Mouse (Mus musculus) liver, embryonic 12.5 days (tissue): Measurements from ENCODE around the gene Nhsl1. TPM values are rescaled to one million over a fixed set of nuclear protein-coding genes. Genes with fewer than 3 reads are reported as not detected.

Experiments
- ATAC-seq: fragments of 200-750 bp; cut with Nextera tagmentation; 2 replicates; pipeline ENCODE4 v1.8.0; 2017; ENCODE audit warnings: moderate number of reproducible peaks, mild to moderate bottlenecking, moderate library complexity
- H3K27ac ChIP-seq: fragments of 300-500 bp; sonication (generic); 2 replicates; pipeline ENCODE4 v1.5.1; 2016; ENCODE audit warnings: mild to moderate bottlenecking
- H3K27me3 ChIP-seq: fragments of 300-500 bp; sonication (generic); replicated peaks from 2 replicates; pipeline ENCODE4 v1.6.1; 2016; ENCODE audit warnings: mild to moderate bottlenecking, moderate library complexity
- H3K36me3 ChIP-seq: fragments of 300-500 bp; sonication (generic); 2 replicates; pipeline ENCODE4 v1.6.1; 2016; ENCODE audit warnings: mild to moderate bottlenecking, moderate library complexity
- H3K4me1 ChIP-seq: fragments of 300-500 bp; sonication (generic); 2 replicates; pipeline ENCODE4 v1.6.1; 2016
- H3K4me2 ChIP-seq: fragments of 300-500 bp; sonication (generic); 2 replicates; pipeline ENCODE4 v1.6.1; 2016; ENCODE audit warnings: mild to moderate bottlenecking, moderate library complexity
- H3K4me3 ChIP-seq: fragments of 300-500 bp; sonication (generic); 2 replicates; pipeline ENCODE4 v1.5.1; 2016; ENCODE audit warnings: mild to moderate bottlenecking, moderate library complexity
- H3K9ac ChIP-seq: fragments of 300-500 bp; sonication (generic); 2 replicates; pipeline ENCODE4 v1.6.1; 2016; ENCODE audit warnings: mild to moderate bottlenecking, moderate library complexity
- H3K9me3 ChIP-seq: fragments of 300-500 bp; sonication (generic); replicated peaks from 2 replicates; pipeline ENCODE4 v1.6.1; 2016; ENCODE audit warnings: mild to moderate bottlenecking, moderate library complexity
- whole genome bisulfite sequencing: fragments of 180-500 bp; shearing (Covaris S2); methylation state at CpG from one replicate; pipeline ENCODE4 v1.1.7; 2016; ENCODE audit not compliant: insufficient replicate concordance; 5-methylcytosine and 5-hydroxymethylcytosine counted together
- polyA plus RNA-seq: library from polyadenylated mRNA; unstranded; fragments of >200 nt; fragmentation: Nextera tagmentation; extraction: Ambion mirVana; gene quantifications from 2 replicates; pipeline ENCODE4 v1.2.1, GENCODE M21; 2016

The Nhsl1 gene
- polyA plus RNA-seq, 1 experiment from 2014 or later, result 0.97 TPM

DNA sequence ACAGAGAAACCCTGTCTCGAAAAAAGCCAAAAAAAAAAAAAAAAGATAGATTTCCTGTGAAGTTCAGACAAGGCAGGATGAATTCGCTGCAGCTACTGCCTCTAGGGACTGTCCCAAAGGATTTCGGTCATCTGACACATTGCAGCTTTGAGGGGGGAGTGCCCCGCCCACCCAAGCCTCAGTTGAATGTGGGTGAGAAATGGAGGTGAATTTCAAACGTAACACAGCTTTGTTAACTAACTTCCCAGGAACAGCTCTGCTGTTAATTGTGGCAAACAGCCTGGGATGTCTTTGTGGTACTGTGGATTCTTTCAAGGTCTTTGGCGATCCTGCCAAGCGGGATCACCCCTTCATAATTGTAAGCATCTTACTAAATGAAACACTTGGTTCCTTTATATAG is 67.4 kb downstream of the Nhsl1 start:
- no peak overlapping the region for H3K4me2 ChIP-seq
- no peaks in the 10 kb centered on the region for H3K36me3 ChIP-seq
- no peaks in the 10 kb centered on the region for H3K27me3 ChIP-seq
- no peaks in the 10 kb centered on the region for H3K4me1 ChIP-seq
- H3K4me3 ChIP-seq, result no peak overlapping the region
- no peaks in the 10 kb centered on the region for H3K9me3 ChIP-seq
- 54% methylated on average over 7 of the region's 7 CpGs for WGBS
- no peak overlapping the region for H3K9ac ChIP-seq
- no peak for ATAC-seq
- H3K27ac ChIP-seq, result no peak overlapping the region

DNA sequence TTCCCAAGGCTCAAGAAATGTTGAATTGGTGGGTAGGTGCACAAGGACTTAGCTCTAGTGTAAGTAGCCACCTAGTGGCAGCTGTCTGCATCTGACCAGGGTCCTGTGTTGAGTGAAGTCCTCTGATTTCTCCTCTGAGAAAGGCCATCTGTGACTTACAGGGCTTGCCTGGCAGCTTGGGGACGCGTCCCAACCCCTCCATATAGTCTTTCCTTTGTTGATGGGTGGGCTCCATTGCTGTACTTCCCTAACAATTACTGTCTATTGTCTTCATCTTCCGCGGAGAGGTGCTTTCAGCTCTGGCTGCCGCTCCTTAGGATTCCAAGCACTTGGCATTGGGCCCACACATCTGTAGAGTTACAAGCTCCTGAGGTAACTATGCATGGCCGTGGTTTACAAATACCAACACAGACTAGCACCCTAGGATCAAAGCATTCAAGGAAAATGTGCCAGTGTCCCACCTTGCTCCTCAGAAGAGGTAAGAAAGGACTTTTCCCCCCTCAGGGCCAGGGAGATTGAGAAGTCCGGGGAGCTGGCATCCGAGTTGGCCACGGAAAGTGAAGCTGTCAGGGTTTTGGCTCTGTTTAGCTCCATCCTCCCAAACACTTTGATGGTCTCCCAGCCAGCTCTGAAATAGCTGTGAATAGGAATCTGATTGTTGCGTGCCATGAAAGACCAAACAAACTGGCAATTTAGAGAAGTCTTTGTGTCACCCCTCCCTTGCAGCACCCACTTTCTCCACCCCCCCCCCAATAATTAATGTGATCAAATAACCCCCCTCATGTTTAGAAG is 70.2 kb downstream of the Nhsl1 start:
- Histone ChIP-seq H3K36me3 (no peaks in the 10 kb centered on the region), H3K9ac (no peak overlapping the region), H3K27me3 (no peaks in the 10 kb centered on the region), H3K4me2 (no peak overlapping the region), H3K4me3 (no peak overlapping the region), H3K27ac (no peak overlapping the region), H3K4me1 (no peaks in the 10 kb centered on the region), H3K9me3 (no peaks in the 10 kb centered on the region)
- ATAC-seq, result no peak
- WGBS, result 42% methylated on average over 10 of the region's 10 CpGs

DNA sequence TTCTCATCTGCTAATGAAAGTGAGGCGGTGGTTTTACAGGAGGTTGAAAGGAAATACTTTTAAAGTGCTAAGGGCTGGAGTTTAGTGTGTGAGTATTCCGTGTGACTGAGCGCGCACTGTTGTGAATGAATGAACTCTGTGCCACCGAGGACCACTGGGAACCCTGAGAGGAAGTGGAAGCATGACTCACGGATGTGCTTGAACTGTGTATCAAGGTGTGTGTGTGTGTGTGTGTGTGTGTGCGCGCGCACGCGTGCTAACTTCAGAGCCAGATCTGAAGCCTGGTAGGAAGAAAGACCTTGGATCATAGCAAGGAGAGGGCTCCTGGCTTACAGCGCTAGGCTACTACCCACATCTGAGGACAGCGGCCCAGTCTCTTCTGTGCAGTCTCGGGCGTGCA is 71.2 kb downstream of the Nhsl1 start:
- H3K9ac ChIP-seq, result no peak overlapping the region
- no peak overlapping the region for H3K4me2 ChIP-seq
- H3K36me3 ChIP-seq, result no peaks in the 10 kb centered on the region
- H3K27me3 ChIP-seq, result no peaks in the 10 kb centered on the region
- 77% methylated on average over 15 of the region's 15 CpGs for WGBS
- no peaks in the 10 kb centered on the region for H3K9me3 ChIP-seq
- no peak for ATAC-seq
- H3K4me3 ChIP-seq, result no peak overlapping the region
- H3K4me1 ChIP-seq, result no peaks in the 10 kb centered on the region
- no peak overlapping the region for H3K27ac ChIP-seq

DNA sequence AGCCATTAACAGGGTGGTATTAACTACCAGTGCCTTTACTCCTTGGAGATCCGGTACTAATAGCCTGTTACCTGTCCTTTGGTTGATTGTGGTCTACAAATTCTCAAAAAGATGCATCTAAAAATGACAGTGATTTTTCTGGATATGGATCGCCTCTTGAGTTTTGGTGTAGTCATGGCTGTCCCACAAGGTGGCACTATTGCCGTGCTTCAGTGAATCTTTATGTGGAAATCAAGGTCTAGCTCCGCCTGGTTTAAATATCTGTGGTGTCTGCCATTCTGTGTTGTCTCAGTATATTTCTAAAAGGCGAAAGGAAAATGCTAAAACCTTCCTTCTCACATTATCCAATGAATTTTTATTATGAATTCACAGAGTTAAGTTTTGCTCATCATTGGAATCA is 72.8 kb downstream of the Nhsl1 start:
- Histone ChIP-seq H3K4me3 (no peak overlapping the region), H3K9me3 (no peaks in the 10 kb centered on the region), H3K4me1 (no peaks in the 10 kb centered on the region), H3K4me2 (no peak overlapping the region), H3K9ac (no peak overlapping the region), H3K27ac (no peak overlapping the region), H3K27me3 (no peaks in the 10 kb centered on the region), H3K36me3 (no peaks in the 10 kb centered on the region)
- ATAC-seq, result no peak
- WGBS, result 35% methylated on average over 5 of the region's 5 CpGs

DNA sequence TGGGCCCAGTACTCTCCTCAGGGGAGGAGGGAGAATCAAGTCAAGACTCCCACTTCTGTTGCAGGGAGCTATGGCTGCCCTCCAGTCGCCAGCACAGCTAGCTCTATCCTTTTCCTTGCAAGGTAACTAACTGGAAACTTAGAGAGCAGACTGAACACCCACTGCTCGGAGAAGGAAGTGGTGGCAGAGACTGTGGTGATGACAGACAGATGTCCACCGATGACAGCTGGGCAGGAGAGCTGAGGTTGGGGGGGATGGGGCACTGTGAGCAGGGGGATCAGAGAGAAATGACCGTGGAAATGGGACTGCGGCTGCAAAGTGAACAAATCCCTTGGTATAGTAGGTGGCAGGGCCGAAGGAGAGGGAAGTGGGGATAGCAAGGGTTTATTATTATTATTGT is 73.5 kb downstream of the Nhsl1 start:
- Histone ChIP-seq H3K4me3 (no peak overlapping the region), H3K27ac (no peak overlapping the region), H3K4me2 (no peak overlapping the region), H3K4me1 (no peaks in the 10 kb centered on the region), H3K9ac (no peak overlapping the region), H3K36me3 (no peaks in the 10 kb centered on the region), H3K27me3 (no peaks in the 10 kb centered on the region), H3K9me3 (no peaks in the 10 kb centered on the region)
- WGBS, result 42% methylated on average over 6 of the region's 6 CpGs
- ATAC-seq, result no peak

DNA sequence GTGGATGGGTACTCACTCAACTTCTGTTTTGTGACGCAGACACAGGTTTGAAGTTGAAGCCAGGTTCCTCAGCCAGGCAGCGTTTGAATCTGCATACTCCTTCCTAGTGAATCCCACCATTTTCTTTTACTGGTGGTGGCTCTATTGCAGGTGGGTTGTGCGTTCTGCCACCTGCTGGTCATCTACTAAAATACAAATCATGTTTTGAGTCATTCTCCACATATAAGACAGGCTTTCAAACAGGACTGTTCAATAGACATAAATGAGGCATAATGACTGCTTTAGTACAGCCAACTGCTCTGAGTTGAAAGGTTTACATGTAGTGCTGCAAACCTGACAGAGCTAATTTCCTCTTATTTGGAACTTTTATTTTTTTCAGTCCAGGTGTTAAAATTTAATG is 75.0 kb downstream of the Nhsl1 start:
- Histone ChIP-seq H3K36me3 (no peaks in the 10 kb centered on the region), H3K4me1 (no peaks in the 10 kb centered on the region), H3K27me3 (no peaks in the 10 kb centered on the region), H3K27ac (no peak overlapping the region), H3K4me2 (no peak overlapping the region), H3K9me3 (no peaks in the 10 kb centered on the region), H3K9ac (no peak overlapping the region), H3K4me3 (no peak overlapping the region)
- ATAC-seq, result no peak
- WGBS, result 31% methylated on average over 3 of the region's 3 CpGs

DNA sequence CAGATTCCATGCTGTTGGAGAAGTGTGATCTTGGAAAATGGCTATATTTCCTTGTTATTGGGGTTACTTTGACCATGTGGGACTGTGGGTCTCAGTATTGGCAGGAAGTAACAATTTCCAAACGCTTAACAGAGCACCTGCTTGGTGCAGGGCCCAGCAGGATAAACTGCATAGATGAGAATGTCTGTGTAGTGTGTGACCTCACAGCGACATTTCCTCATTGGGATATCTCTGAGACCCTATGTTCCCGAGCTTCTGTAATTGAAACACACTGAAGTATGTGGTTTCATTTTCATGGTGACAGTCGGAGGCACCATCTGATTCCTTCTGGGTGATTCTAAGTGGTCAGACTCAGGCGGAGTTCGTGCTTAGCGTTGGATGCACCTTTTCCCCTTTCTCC is 75.5 kb downstream of the Nhsl1 start:
- H3K9ac ChIP-seq, result no peak overlapping the region

DNA sequence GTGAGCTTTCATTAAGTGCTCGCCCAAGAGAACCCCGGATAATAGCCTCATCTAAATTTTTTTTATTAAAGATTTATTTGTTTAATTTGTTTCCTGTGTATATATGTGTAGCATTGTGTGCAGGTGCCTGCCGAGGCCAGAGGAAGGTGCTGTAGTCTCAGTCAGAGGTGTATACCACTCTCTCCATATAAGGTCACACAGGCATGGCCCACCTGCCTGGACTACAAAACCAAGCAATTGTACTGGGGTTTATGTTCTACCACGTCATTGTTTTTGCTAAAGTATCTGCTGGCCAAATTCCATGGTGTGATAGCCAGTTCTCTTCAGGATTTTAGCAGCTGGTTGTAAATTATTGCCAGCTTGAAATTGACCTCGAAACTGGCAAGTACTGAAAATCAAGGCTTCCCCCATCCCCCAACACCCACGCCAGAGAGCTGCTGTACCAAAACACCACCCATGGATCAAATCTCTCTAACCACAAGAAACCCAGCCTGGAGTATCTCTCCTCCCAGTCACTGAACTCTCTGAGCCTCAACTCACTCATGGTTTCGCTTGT is 81.4 kb downstream of the Nhsl1 start:
- Histone ChIP-seq H3K4me3 (no peak overlapping the region), H3K4me2 (no peak overlapping the region), H3K36me3 (no peaks in the 10 kb centered on the region), H3K4me1 (peaks cover 4% of the 10 kb centered on the region; the same call in 1 of the 2 replicates), H3K9me3 (no peaks in the 10 kb centered on the region), H3K9ac (no peak overlapping the region), H3K27ac (no peak overlapping the region), H3K27me3 (no peaks in the 10 kb centered on the region)
- 59% methylated on average over 7 of the region's 7 CpGs for WGBS
- no peak for ATAC-seq

More for the DNA sequence above, 75.5 kb downstream of the Nhsl1 start:
- Histone ChIP-seq H3K27me3 (no peaks in the 10 kb centered on the region), H3K27ac (no peak overlapping the region), H3K4me1 (no peaks in the 10 kb centered on the region), H3K4me3 (no peak overlapping the region), H3K36me3 (no peaks in the 10 kb centered on the region), H3K9me3 (no peaks in the 10 kb centered on the region), H3K4me2 (no peak overlapping the region)
- WGBS, result 72% methylated on average over 7 of the region's 7 CpGs
- ATAC-seq, result no peak

DNA sequence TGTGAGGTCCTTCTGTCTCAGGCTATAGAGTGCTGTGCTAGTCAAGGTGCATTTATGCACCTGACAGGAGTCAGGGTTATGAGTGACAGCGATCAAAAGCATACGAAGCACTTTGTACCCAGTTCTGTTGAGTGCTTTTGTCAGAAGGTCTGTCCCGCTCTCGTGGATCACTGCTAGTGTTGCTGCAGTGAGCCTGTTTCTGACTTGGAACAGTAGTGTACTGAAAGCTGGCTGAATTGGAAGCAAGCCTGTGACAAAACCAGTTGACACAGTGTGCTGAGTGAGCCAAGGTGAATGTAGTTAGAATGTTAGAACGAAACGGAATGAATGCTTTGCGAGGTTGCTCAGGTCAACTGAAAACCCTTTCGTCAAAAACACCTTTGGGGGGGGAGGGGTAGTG is 82.2 kb downstream of the Nhsl1 start:
- no peak overlapping the region for H3K4me3 ChIP-seq
- H3K27ac ChIP-seq, result no peak overlapping the region
- no peaks in the 10 kb centered on the region for H3K9me3 ChIP-seq
- H3K4me2 ChIP-seq, result no peak overlapping the region
- 70% methylated on average over 8 of the region's 8 CpGs for WGBS
- H3K4me1 ChIP-seq, result peaks cover 4% of the 10 kb centered on the region; the same call in 1 of the 2 replicates
- ATAC-seq, result no peak
- H3K9ac ChIP-seq, result no peak overlapping the region
- H3K36me3 ChIP-seq, result no peaks in the 10 kb centered on the region
- H3K27me3 ChIP-seq, result no peaks in the 10 kb centered on the region

DNA sequence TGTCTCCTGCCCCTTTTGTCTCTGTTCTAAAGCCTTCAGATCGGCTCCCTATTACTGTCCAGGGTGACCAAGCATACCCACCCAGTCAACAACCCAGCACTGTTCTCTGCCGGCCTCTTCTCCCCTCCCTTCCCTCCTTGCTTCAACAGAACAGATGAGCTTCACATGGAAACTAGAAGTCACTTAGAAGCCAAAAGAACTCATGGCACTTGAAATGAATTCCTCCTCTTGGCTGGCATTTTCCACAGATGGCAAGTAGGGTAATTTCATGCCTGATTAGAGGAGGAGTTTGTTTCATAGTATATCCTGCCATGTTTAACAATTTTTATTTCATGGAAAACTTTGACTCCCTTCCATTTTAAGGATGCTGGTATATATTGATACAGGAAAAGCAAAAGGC is 85.2 kb downstream of the Nhsl1 start:
- Histone ChIP-seq H3K9me3 (no peaks in the 10 kb centered on the region), H3K9ac (no peak overlapping the region), H3K4me1 (peaks cover 20% of the 10 kb centered on the region), H3K4me2 (no peak overlapping the region), H3K36me3 (no peaks in the 10 kb centered on the region), H3K27ac (no peak overlapping the region), H3K27me3 (no peaks in the 10 kb centered on the region), H3K4me3 (no peak overlapping the region)
- ATAC-seq, result no peak
- 46% methylated on average over 2 of the region's 2 CpGs for WGBS

DNA sequence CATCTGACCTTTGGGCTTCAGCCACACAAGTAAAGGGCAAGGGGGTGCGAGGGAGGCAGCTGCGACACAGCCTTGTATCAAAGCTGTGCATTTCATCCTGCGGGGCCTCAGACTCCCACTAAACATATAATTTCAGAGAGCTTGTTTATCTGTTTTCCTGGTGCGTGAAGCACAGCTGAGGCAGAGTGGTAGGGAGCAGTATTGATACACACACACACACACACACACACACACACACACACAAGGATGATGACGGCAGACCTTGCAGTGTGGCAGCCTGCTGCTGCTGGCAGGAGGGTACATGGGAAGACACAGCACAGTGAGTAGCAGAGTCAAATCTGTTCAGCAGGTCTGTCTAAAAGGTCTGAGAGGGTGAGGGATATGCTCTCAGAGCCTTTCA is 85.9 kb downstream of the Nhsl1 start:
- H3K4me2 ChIP-seq, result no peak overlapping the region

DNA sequence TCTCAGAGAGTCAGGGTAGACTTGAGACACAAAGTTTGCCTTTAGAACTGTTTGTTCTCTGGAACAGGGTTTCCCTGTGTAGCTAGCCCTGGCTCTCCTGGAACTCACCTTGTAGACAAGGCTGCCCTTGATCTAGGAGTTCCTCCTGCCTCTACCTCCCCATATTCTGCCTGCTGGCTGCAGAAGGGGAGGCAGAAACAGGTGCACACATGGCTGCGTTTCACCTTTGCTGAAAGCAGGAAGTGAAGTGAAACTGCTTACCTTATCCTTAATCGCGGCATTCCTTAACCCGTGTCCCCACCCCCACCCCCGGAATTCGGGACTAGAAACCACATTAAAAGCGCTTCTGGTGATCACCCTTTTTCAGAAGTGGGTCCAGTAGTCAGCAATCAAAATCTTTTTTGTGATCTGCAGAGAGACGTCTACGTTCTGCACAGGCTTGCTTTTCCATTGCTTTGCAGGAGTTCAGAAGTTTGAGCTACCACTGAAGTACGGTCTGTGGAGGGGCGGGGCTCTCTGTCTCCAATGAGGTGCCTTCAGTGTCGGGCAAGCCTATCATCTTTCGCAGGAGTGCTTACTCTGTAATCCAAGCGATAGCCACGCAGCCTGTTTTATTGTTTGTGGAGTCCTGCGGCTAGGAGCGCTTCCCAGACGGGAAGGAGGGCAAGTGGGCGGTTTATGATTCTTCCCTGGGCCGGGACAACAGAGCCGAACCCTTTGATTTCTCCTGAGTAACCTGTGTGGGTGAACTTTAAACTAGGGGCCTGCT is 88.5 kb downstream of the Nhsl1 start:
- Histone ChIP-seq H3K4me2 (peak overlapping the region; percentile 70), H3K4me1 (peaks cover 16% of the 10 kb centered on the region), H3K9me3 (no peaks in the 10 kb centered on the region), H3K27me3 (no peaks in the 10 kb centered on the region), H3K4me3 (peak overlapping the region; percentile 49), H3K36me3 (no peaks in the 10 kb centered on the region), H3K27ac (no peak overlapping the region), H3K9ac (peak overlapping the region; percentile 63)
- peak; percentile 92 for ATAC-seq
- under 1% methylated on average over 21 of the region's 21 CpGs for WGBS

More for the DNA sequence above, 85.9 kb downstream of the Nhsl1 start:
- H3K9me3 ChIP-seq, result no peaks in the 10 kb centered on the region
- no peak overlapping the region for H3K4me3 ChIP-seq
- H3K36me3 ChIP-seq, result no peaks in the 10 kb centered on the region
- ATAC-seq, result no peak
- H3K27me3 ChIP-seq, result no peaks in the 10 kb centered on the region
- WGBS, result 70% methylated on average over 5 of the region's 5 CpGs
- peaks cover 20% of the 10 kb centered on the region for H3K4me1 ChIP-seq
- H3K9ac ChIP-seq, result no peak overlapping the region
- H3K27ac ChIP-seq, result no peak overlapping the region
